Mouse (Mus musculus) hindbrain, embryonic 10.5 days (tissue): ENCODE data around the gene Gm20425. TPM values are rescaled to one million over a fixed set of nuclear protein-coding genes. Genes with fewer than 3 reads are reported as not detected.

Experiments used
- DNase-seq: peaks from one replicate; pipeline ENCODE4 v3.0.0-alpha.2; 2017; ENCODE audit warnings: low spot score
- H3K27ac ChIP-seq: fragments of 300-500 bp; sonication (generic); 2 replicates; pipeline ENCODE4 v1.5.1; 2016; ENCODE audit warnings: mild to moderate bottlenecking, moderate library complexity
- H3K27me3 ChIP-seq: fragments of 300-500 bp; sonication (generic); 2 replicates; pipeline ENCODE4 v1.6.1; 2016; ENCODE audit warnings: mild to moderate bottlenecking; ENCODE audit not compliant: poor library complexity, insufficient read depth, severe bottlenecking
- H3K36me3 ChIP-seq: fragments of 300-500 bp; sonication (generic); 2 replicates; pipeline ENCODE4 v1.6.1; 2016; ENCODE audit warnings: mild to moderate bottlenecking, moderate library complexity
- H3K4me1 ChIP-seq: fragments of 300-500 bp; sonication (generic); replicated peaks from 2 replicates; pipeline ENCODE4 v1.6.1; 2016; ENCODE audit warnings: mild to moderate bottlenecking
- H3K4me3 ChIP-seq: fragments of 300-500 bp; sonication (generic); 2 replicates; pipeline ENCODE4 v1.5.1; 2016; ENCODE audit warnings: mild to moderate bottlenecking, moderate library complexity
- H3K9me3 ChIP-seq: fragments of 300-500 bp; sonication (generic); 2 replicates; pipeline ENCODE4 v1.6.1; 2016; ENCODE audit warnings: mild to moderate bottlenecking, moderate library complexity
- WGBS: fragments of 180-500 bp; shearing (Covaris S2); methylation state at CpG from one replicate; pipeline ENCODE4 v1.1.7; 2016; 5-methylcytosine and 5-hydroxymethylcytosine counted together
- polyA plus RNA-seq: library from polyadenylated mRNA; unstranded; fragments of >200 nt; fragmentation: Nextera tagmentation; extraction: Ambion mirVana; gene quantifications from 2 replicates; pipeline ENCODE4 v1.2.1, GENCODE M21; 2016

Gm20425 gene
- not detected in 2 replicates for polyA plus RNA-seq

- peak within 1 kb of the TSS; percentile 72 for H3K27ac ChIP-seq
- H3K36me3 ChIP-seq, result no peaks in the 10 kb centered on the region
- no peaks in the 10 kb centered on the region for H3K9me3 ChIP-seq
- H3K4me3 ChIP-seq, result peak within 1 kb of the TSS; percentile 25; the same call in 1 of the 2 replicates
- H3K4me1 ChIP-seq, result peaks cover 28% of the 10 kb centered on the region
- H3K27me3 ChIP-seq, result no peaks in the 10 kb centered on the region
- WGBS, result 61% methylated on average over 29 of the region's 29 CpGs
- DNase-seq, result peak; percentile 37
These were observed at the start of gene Gm20425, which contains the start of gene Trf for GRCm38 (mm10) chr9:103230151-103230951. TSS of gene Gm20425 (minus strand) at chr9:103230307. TSS of gene Trf (minus strand) at chr9:103230444.

GRCm38 (mm10) chr9:103276876-103277275 is 46.8 kb upstream of the Gm20425 start:
- Histone ChIP-seq H3K36me3 (no peaks in the 10 kb centered on the region), H3K4me1 (no peaks in the 10 kb centered on the region), H3K27me3 (no peaks in the 10 kb centered on the region), H3K9me3 (no peaks in the 10 kb centered on the region), H3K27ac (no peak overlapping the region), H3K4me3 (no peak overlapping the region)
- no peak for DNase-seq
- WGBS, result 85% methylated on average over 6 of the region's 6 CpGs

GRCm38 (mm10) chr9:103275676-103276075 is 45.6 kb upstream of the Gm20425 start:
- no peak for DNase-seq
- WGBS, result 80% methylated on average over 1 of the region's 1 CpGs
- H3K4me3 ChIP-seq, result no peak overlapping the region
- H3K36me3 ChIP-seq, result no peaks in the 10 kb centered on the region
- no peaks in the 10 kb centered on the region for H3K4me1 ChIP-seq
- no peaks in the 10 kb centered on the region for H3K9me3 ChIP-seq
- no peak overlapping the region for H3K27ac ChIP-seq
- no peaks in the 10 kb centered on the region for H3K27me3 ChIP-seq

- no peaks in the 10 kb centered on the region for H3K9me3 ChIP-seq
- no peak overlapping the region for H3K27ac ChIP-seq
- H3K4me3 ChIP-seq, result no peak overlapping the region
- no peaks in the 10 kb centered on the region for H3K36me3 ChIP-seq
- 92% methylated on average over 8 of the region's 8 CpGs for WGBS
- H3K4me1 ChIP-seq, result no peaks in the 10 kb centered on the region
- no peaks in the 10 kb centered on the region for H3K27me3 ChIP-seq
- no peak for DNase-seq
These were observed 44.7 kb upstream of the Gm20425 start for GRCm38 (mm10) chr9:103274819-103275218.

- H3K4me3 ChIP-seq, result no peak overlapping the region
- no peaks in the 10 kb centered on the region for H3K27me3 ChIP-seq
- no peaks in the 10 kb centered on the region for H3K9me3 ChIP-seq
- no peaks in the 10 kb centered on the region for H3K36me3 ChIP-seq
- DNase-seq, result no peak
- H3K4me1 ChIP-seq, result 0 out of 2 replicates have a peak, but pooled peaks cover 5% of the 10 kb centered on the region
- no peak overlapping the region for H3K27ac ChIP-seq
- WGBS, result 49% methylated on average over 4 of the region's 4 CpGs
These were observed 41.0 kb upstream of the Gm20425 start for GRCm38 (mm10) chr9:103271104-103271503.

GRCm38 (mm10) chr9:103265778-103266177 is 35.7 kb upstream of the Gm20425 start:
- no peak for DNase-seq
- WGBS, result 92% methylated on average over 4 of the region's 4 CpGs
- Histone ChIP-seq H3K9me3 (no peaks in the 10 kb centered on the region), H3K4me3 (no peak overlapping the region), H3K36me3 (no peaks in the 10 kb centered on the region), H3K27ac (no peak overlapping the region), H3K4me1 (0 out of 2 replicates have a peak, but pooled peaks cover 5% of the 10 kb centered on the region), H3K27me3 (no peaks in the 10 kb centered on the region)

GRCm38 (mm10) chr9:103252906-103253305 is 22.8 kb upstream of the Gm20425 start:
- no peak overlapping the region for H3K27ac ChIP-seq
- H3K9me3 ChIP-seq, result no peaks in the 10 kb centered on the region
- H3K4me3 ChIP-seq, result no peak overlapping the region
- no peaks in the 10 kb centered on the region for H3K27me3 ChIP-seq
- DNase-seq, result no peak
- 88% methylated on average over 5 of the region's 5 CpGs for WGBS
- peaks cover 6% of the 10 kb centered on the region; the same call in 1 of the 2 replicates for H3K4me1 ChIP-seq
- no peaks in the 10 kb centered on the region for H3K36me3 ChIP-seq

- no peak for DNase-seq
- Histone ChIP-seq H3K36me3 (no peaks in the 10 kb centered on the region), H3K4me1 (peaks cover 6% of the 10 kb centered on the region; the same call in 1 of the 2 replicates), H3K4me3 (no peak overlapping the region), H3K27me3 (no peaks in the 10 kb centered on the region), H3K27ac (no peak overlapping the region), H3K9me3 (no peaks in the 10 kb centered on the region)
- 66% methylated on average over 4 of the region's 4 CpGs for WGBS
These were observed 18.5 kb upstream of the Gm20425 start for GRCm38 (mm10) chr9:103248618-103249017.

- H3K9me3 ChIP-seq, result no peaks in the 10 kb centered on the region
- 87% methylated on average over 8 of the region's 8 CpGs for WGBS
These were observed 16.5 kb upstream of the Gm20425 start for GRCm38 (mm10) chr9:103246526-103247168.

GRCm38 (mm10) chr9:103243640-103244039 is 13.5 kb upstream of the Gm20425 start:
- 92% methylated on average over 4 of the region's 4 CpGs for WGBS
- no peak for DNase-seq
- Histone ChIP-seq H3K36me3 (no peaks in the 10 kb centered on the region), H3K27me3 (no peaks in the 10 kb centered on the region), H3K27ac (no peak overlapping the region), H3K4me3 (no peak overlapping the region), H3K9me3 (no peaks in the 10 kb centered on the region), H3K4me1 (peaks cover 14% of the 10 kb centered on the region; the same call in 1 of the 2 replicates)

More at GRCm38 (mm10) chr9:103246526-103247168, 16.5 kb upstream of the Gm20425 start:
- Histone ChIP-seq H3K27me3 (no peaks in the 10 kb centered on the region), H3K36me3 (no peaks in the 10 kb centered on the region), H3K27ac (no peak overlapping the region), H3K4me1 (peaks cover 6% of the 10 kb centered on the region; the same call in 1 of the 2 replicates), H3K4me3 (no peak overlapping the region)
- DNase-seq, result no peak

- Histone ChIP-seq H3K27ac (no peak overlapping the region), H3K36me3 (no peaks in the 10 kb centered on the region), H3K4me3 (no peak overlapping the region), H3K9me3 (no peaks in the 10 kb centered on the region), H3K4me1 (0 out of 2 replicates have a peak, but pooled peaks cover 8% of the 10 kb centered on the region), H3K27me3 (no peaks in the 10 kb centered on the region)
- WGBS, result 80% methylated on average over 2 of the region's 2 CpGs
- no peak for DNase-seq
These were observed 11.1 kb upstream of the Gm20425 start for GRCm38 (mm10) chr9:103241206-103241605.

- WGBS, result 93% methylated on average over 6 of the region's 6 CpGs
These were observed 9.4 kb upstream of the Gm20425 start for GRCm38 (mm10) chr9:103239471-103239870.

More at GRCm38 (mm10) chr9:103239471-103239870, 9.4 kb upstream of the Gm20425 start:
- no peaks in the 10 kb centered on the region for H3K36me3 ChIP-seq
- H3K4me3 ChIP-seq, result no peak overlapping the region
- H3K27me3 ChIP-seq, result no peaks in the 10 kb centered on the region
- H3K9me3 ChIP-seq, result no peaks in the 10 kb centered on the region
- H3K27ac ChIP-seq, result no peak overlapping the region
- no peak for DNase-seq
- peaks cover 12% of the 10 kb centered on the region for H3K4me1 ChIP-seq
